Mouse (Mus musculus) intestine, embryonic 16.5 days (tissue): ENCODE results near the gene 1700012B07Rik. TPM values are rescaled to one million over a fixed set of nuclear protein-coding genes. Genes with fewer than 3 reads are reported as not detected.

Source experiments
- ATAC-seq: fragments of 200-750 bp; cut with Nextera tagmentation; 2 replicates; pipeline ENCODE4 v1.8.0; 2017; ENCODE audit warnings: moderate TSS enrichment, moderate library complexity
- H3K27ac ChIP-seq: fragments of 300-500 bp; sonication (generic); 2 replicates; pipeline ENCODE4 v1.5.1; 2014; ENCODE audit warnings: mild to moderate bottlenecking, low read length
- H3K27me3 ChIP-seq: fragments of 300-500 bp; sonication (generic); replicated peaks from 2 replicates; pipeline ENCODE4 v1.6.1; 2014; ENCODE audit warnings: low read length, control low read depth, mixed read lengths; ENCODE audit not compliant: control insufficient read depth, insufficient read depth
- H3K36me3 ChIP-seq: fragments of 300-500 bp; sonication (generic); 2 replicates; pipeline ENCODE4 v1.6.1; 2014; ENCODE audit warnings: low read length, control low read depth; ENCODE audit not compliant: control insufficient read depth, insufficient read depth
- H3K4me1 ChIP-seq: fragments of 300-500 bp; sonication (generic); 2 replicates; pipeline ENCODE4 v1.6.1; 2014; ENCODE audit warnings: low read length, control low read depth, mixed read lengths; ENCODE audit not compliant: control insufficient read depth, insufficient read depth
- H3K4me2 ChIP-seq: fragments of 300-500 bp; sonication (generic); 2 replicates; pipeline ENCODE4 v1.6.1; 2014; ENCODE audit warnings: low read depth, low read length, control low read depth
- H3K4me3 ChIP-seq: fragments of 300-500 bp; sonication (generic); 2 replicates; pipeline ENCODE4 v1.5.1; 2014; ENCODE audit warnings: mild to moderate bottlenecking, low read length
- H3K9ac ChIP-seq: fragments of 300-500 bp; sonication (generic); 2 replicates; pipeline ENCODE4 v1.6.1; 2014; ENCODE audit warnings: low read depth, low read length
- H3K9me3 ChIP-seq: fragments of 300-500 bp; sonication (generic); 2 replicates; pipeline ENCODE4 v1.6.1; 2016; ENCODE audit warnings: low read length, control low read depth; ENCODE audit not compliant: control insufficient read depth
- WGBS: fragments of 180-500 bp; shearing (Covaris S2); extraction: QIAGEN DNeasy Blood & Tissue Kit; methylation state at CpG from one replicate; pipeline ENCODE4 v1.1.7; 2014; 5-methylcytosine and 5-hydroxymethylcytosine counted together
- polyA plus RNA-seq: library from polyadenylated mRNA; unstranded; fragments of >200 nt; fragmentation: Nextera tagmentation; extraction: Ambion mirVana; gene quantifications from 2 replicates; pipeline ENCODE4 v1.2.1, GENCODE M21; 2015

Gene 1700012B07Rik
- polyA plus RNA-seq, 1 experiment from 2014 or later: not detected

- H3K4me3 ChIP-seq: no peak overlapping the region
- no peak for ATAC-seq
- WGBS: 85% methylated on average over 5 of the region's 5 CpGs
These were observed 42.5 kb downstream of the 1700012B07Rik start for GRCm38 (mm10) chr11:109785392-109785791.

DNA sequence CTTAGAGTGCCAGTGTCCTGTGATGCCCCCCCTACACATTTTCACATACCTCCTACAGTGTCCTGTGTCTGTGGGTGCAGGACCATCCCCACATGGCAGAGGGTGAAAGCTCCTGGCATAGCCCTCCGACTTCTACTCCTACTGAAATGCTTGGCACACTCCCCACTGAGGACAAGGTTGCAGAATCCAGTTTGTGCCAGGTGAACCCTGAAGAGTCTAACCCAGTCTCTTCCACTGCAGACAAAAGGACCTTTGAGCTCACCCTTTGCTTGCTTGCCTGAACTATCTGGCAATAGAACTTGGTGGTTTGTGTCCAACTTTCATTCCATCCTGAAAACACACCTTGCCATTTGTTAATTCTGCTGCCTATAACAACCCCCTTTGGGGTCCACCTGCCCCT lies 56.5 kb downstream of the 1700012B07Rik start:
- no peak overlapping the region for H3K4me3 ChIP-seq
- H3K4me2 ChIP-seq: no peak overlapping the region
- no peak overlapping the region for H3K9ac ChIP-seq
- no peaks in the 10 kb centered on the region for H3K4me1 ChIP-seq
- no peaks in the 10 kb centered on the region for H3K9me3 ChIP-seq
- WGBS: 96% methylated on average over 1 of the region's 1 CpGs
- H3K36me3 ChIP-seq: no peaks in the 10 kb centered on the region
- ATAC-seq: no peak
- H3K27ac ChIP-seq: no peak overlapping the region
- no peaks in the 10 kb centered on the region for H3K27me3 ChIP-seq

More at GRCm38 (mm10) chr11:109785392-109785791, 42.5 kb downstream of the 1700012B07Rik start:
- H3K4me1 ChIP-seq: no peaks in the 10 kb centered on the region
- no peaks in the 10 kb centered on the region for H3K27me3 ChIP-seq
- no peak overlapping the region for H3K27ac ChIP-seq
- H3K4me2 ChIP-seq: no peak overlapping the region
- H3K9ac ChIP-seq: no peak overlapping the region
- H3K9me3 ChIP-seq: no peaks in the 10 kb centered on the region
- H3K36me3 ChIP-seq: no peaks in the 10 kb centered on the region

GRCm38 (mm10) chr11:109770185-109770584 lies 57.7 kb downstream of the 1700012B07Rik start:
- Histone ChIP-seq H3K36me3 (no peaks in the 10 kb centered on the region), H3K9me3 (no peaks in the 10 kb centered on the region), H3K27me3 (no peaks in the 10 kb centered on the region), H3K4me1 (no peaks in the 10 kb centered on the region), H3K4me2 (no peak overlapping the region), H3K27ac (no peak overlapping the region), H3K4me3 (no peak overlapping the region), H3K9ac (no peak overlapping the region)
- WGBS: 86% methylated on average over 14 of the region's 14 CpGs
- no peak for ATAC-seq

- no peak overlapping the region for H3K4me2 ChIP-seq
- no peak for ATAC-seq
- 77% methylated on average over 5 of the region's 5 CpGs for WGBS
- H3K4me1 ChIP-seq: no peaks in the 10 kb centered on the region
- no peaks in the 10 kb centered on the region for H3K9me3 ChIP-seq
- no peak overlapping the region for H3K4me3 ChIP-seq
- H3K9ac ChIP-seq: no peak overlapping the region
- no peaks in the 10 kb centered on the region for H3K27me3 ChIP-seq
- H3K36me3 ChIP-seq: no peaks in the 10 kb centered on the region
- H3K27ac ChIP-seq: no peak overlapping the region
These were observed 58.8 kb downstream of the 1700012B07Rik start for GRCm38 (mm10) chr11:109769091-109769490.

- Histone ChIP-seq H3K36me3 (no peaks in the 10 kb centered on the region), H3K4me1 (no peaks in the 10 kb centered on the region), H3K9me3 (no peaks in the 10 kb centered on the region), H3K9ac (no peak overlapping the region), H3K4me3 (no peak overlapping the region), H3K4me2 (no peak overlapping the region), H3K27ac (no peak overlapping the region), H3K27me3 (no peaks in the 10 kb centered on the region)
- no peak for ATAC-seq
- 78% methylated on average over 7 of the region's 7 CpGs for WGBS
These were observed 67.8 kb downstream of the 1700012B07Rik start for GRCm38 (mm10) chr11:109760063-109760462.

GRCm38 (mm10) chr11:109758616-109759215 lies 69.1 kb downstream of the 1700012B07Rik start:
- WGBS: 90% methylated on average over 2 of the region's 2 CpGs
- no peaks in the 10 kb centered on the region for H3K4me1 ChIP-seq
- H3K9me3 ChIP-seq: no peaks in the 10 kb centered on the region
- no peaks in the 10 kb centered on the region for H3K36me3 ChIP-seq
- no peak overlapping the region for H3K27ac ChIP-seq
- H3K9ac ChIP-seq: no peak overlapping the region
- no peak overlapping the region for H3K4me3 ChIP-seq
- H3K4me2 ChIP-seq: no peak overlapping the region
- no peaks in the 10 kb centered on the region for H3K27me3 ChIP-seq
- no peak for ATAC-seq

GRCm38 (mm10) chr11:109754105-109754602 lies 73.7 kb downstream of the 1700012B07Rik start:
- Histone ChIP-seq H3K4me2 (no peak overlapping the region), H3K36me3 (no peaks in the 10 kb centered on the region), H3K4me1 (no peaks in the 10 kb centered on the region), H3K9me3 (no peaks in the 10 kb centered on the region), H3K27ac (no peak overlapping the region), H3K27me3 (no peaks in the 10 kb centered on the region), H3K4me3 (no peak overlapping the region), H3K9ac (no peak overlapping the region)
- no peak for ATAC-seq
- WGBS: 81% methylated on average over 7 of the region's 7 CpGs

DNA sequence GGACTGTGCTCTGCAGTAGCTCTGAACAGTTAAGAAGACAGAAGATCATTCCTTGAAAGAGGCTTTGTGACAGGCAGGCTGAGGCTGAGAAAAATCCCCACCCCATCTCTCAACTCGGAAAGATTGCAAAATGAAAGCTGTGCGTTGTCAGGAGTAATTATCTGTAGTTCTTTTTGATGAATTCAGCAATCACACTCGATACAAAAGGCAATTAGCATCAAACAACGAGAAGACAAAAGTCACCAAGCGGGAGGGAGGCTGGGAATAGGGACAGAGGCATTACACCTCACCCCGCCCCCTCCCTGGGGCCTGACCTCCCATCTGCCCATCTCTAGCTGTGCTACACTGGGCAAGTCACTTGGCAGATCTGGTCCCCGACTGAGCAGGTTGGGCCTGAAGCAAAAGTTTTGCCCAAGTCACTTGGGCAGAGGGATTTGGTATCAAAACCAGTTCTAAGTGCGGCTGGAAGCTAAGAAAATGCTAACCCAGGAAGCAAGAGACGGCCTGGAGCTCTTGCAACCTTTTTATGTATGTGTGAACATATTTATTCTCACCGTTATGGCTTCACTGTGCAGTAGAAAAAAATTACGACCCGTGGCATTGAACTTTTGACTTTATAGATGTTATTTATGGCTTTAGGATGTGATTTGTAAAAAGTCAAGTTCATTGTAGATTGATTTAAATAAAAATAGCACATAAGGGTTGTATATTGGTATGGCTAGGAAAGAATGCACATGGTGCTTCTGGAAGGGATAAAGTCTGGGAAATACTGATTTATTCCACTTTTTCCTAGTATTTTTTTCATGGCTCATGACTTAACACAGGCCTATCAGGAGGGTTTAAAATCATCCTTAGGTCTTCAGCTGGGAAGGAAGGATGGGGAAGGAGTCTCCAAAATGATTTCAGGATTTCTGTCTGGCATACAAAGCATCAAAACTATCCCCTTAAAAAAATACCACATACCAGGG lies 75.9 kb downstream of the 1700012B07Rik start:
- no peak overlapping the region for H3K4me2 ChIP-seq
- H3K9ac ChIP-seq: no peak overlapping the region
- no peak overlapping the region for H3K27ac ChIP-seq
- no peaks in the 10 kb centered on the region for H3K9me3 ChIP-seq
- 49% methylated on average over 12 of the region's 12 CpGs for WGBS
- H3K36me3 ChIP-seq: no peaks in the 10 kb centered on the region
- no peak for ATAC-seq
- no peak overlapping the region for H3K4me3 ChIP-seq
- H3K4me1 ChIP-seq: no peaks in the 10 kb centered on the region
- H3K27me3 ChIP-seq: no peaks in the 10 kb centered on the region

- Histone ChIP-seq H3K9me3 (no peaks in the 10 kb centered on the region), H3K36me3 (no peaks in the 10 kb centered on the region), H3K9ac (no peak overlapping the region), H3K27me3 (no peaks in the 10 kb centered on the region), H3K4me2 (no peak overlapping the region), H3K4me1 (no peaks in the 10 kb centered on the region), H3K27ac (no peak overlapping the region), H3K4me3 (no peak overlapping the region)
- ATAC-seq: no peak
- 75% methylated on average over 4 of the region's 4 CpGs for WGBS
These were observed 82.6 kb downstream of the 1700012B07Rik start for GRCm38 (mm10) chr11:109745210-109745609.
